Mouse (Mus musculus): ENCODE measurements around the gene Sbf2.
"Not testable (repeated sequence)": the region's sequence is repeated elsewhere in the genome, so short reads cannot be mapped to it uniquely, and the experiment has no call there.

Gene Sbf2

DNA sequence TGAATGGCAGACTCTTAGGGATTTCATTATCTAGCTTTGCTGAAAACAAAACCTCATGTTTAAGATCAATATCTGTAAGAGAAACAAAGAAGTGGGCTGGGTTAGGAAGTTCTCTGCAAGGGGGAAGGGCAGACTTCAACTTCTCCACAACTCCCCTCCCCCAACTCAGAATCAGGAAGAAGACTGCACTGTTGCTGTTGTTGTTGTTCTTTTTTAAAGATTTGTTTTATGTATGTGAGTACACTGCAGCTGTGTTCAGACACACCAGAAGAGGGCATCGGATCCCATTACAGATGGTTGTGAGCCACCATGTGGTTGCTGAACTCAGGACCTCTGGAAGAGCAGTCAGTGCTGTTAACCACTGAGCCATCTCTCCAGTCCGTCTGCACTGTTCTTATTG lies 225.8 kb downstream of the Sbf2 start:
- DNase-seq, result not testable (repeated sequence)

DNA sequence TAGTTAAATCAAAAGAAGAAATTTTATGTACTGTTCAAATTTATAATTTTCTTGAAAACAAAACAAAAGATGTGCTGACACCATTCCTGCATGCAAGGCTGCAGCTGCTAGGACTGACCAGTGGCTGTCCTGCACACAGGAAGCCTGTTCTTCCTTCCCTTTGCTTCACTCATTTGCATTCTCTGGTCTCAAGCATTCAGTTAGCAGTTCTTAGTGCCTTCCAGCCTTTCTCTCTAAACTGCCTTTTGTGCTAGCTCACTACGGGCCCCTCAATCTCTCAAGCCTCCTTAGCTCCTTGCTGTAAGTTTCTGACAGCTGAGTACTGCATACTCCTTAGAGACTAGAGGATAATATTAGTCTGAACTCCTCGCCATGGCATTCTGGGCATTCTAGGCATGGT lies 227.2 kb downstream of the Sbf2 start:
- no peak for DNase-seq

DNA sequence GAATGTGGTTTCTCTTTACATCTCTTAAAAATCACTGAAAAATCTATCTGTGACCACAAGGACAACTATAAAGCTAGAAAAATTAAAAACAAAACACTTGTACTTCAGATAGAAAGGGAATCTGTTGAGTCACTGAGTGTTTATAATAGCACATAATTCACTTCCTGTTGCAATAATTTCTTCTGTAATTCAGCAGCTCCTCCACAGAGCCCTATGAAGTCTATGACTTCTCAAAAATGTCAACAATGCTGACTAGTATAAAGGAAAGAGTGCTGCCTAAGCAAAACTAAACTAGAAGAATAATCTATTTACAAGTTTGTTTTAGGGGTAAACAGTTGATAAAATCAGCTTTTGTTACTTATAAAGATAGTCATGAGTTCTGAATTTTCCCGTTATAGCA lies 229.2 kb downstream of the Sbf2 start:
- no peak for DNase-seq

DNA sequence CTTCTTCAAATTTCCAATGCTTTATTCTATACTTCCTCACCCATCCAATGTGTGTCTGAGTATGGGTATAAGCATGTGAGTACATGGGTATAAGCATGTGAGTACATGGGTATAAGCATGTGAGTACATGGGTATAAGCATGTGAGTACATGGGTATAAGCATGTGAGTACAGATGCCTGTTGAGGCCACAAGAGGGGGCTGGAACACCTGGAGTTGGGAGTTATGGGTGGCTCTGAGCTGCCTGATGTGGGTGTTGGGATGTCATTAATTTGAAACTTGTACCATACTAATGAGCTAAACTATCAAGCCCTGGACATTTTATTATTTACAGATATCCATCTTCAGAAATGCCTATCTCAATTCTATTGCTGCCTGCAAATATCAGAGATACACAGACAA lies 230.4 kb downstream of the Sbf2 start:
- DNase-seq, result peak in 1 of 2 experiments; percentile 34

DNA sequence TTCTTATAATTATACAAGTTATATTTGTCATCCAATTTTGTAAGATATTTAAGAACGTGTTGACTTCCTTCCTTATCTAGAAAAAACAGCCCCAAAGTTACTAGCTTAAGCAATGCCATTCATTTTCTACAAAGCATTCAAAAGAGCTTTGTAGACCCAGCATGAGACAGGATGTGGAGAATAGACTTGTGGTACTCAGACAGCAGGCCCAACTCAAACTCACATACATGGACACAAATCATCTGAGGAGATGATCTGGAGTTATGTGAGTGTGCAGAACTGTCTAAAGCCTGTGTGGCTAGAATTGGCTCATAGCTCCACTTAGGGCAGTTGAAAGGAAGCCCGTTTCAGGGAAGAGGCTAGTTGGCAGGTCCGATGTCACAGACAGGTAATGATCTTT lies 233.1 kb downstream of the Sbf2 start:
- DNase-seq, result no peak

DNA sequence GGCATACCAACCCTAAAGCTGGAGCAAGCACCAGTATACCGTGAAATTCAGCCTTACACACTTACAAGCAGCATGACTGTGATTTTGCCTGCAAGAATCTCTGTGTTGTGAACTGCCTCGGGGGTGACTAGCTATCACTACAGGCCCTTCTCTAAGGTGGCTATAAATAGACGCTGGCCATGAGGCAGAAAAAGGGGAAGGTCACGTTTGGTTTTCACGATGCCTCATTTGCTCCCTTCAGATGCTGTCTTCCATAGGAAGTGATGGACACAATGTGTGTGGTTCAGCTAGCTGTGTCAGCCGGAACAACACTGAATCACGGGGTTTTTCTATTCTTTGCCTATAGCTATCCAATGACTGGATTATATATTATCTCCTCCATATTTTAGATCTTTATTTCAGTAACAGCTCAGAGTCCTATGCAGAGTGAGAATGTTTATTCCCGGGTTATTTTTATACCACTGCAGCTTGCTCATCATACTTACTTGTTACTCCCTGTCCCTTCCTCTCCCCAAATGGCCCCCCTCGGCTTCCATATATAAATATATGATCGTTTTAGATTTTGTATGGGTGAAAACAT lies 235.3 kb downstream of the Sbf2 start:
- DNase-seq, result no peak

DNA sequence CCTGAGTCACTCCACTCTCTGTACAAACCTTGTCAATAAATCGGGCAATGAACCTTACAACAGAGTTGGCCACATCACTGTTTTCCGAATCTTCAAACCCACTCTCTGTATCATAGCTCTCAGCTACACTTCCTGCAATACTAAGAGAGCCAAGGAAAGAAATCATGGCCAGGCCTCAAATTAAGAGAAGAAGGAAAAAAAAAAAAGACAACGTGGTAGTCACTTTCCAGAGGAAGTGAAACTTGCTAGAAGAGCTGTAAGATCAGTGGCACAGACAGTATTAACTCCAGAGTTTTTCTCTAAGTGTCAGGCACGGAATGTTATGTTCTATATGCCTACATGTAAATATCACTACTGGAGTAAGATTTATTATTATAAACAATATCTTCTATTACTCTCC lies 242.2 kb downstream of the Sbf2 start:
- DNase-seq, result no peak

DNA sequence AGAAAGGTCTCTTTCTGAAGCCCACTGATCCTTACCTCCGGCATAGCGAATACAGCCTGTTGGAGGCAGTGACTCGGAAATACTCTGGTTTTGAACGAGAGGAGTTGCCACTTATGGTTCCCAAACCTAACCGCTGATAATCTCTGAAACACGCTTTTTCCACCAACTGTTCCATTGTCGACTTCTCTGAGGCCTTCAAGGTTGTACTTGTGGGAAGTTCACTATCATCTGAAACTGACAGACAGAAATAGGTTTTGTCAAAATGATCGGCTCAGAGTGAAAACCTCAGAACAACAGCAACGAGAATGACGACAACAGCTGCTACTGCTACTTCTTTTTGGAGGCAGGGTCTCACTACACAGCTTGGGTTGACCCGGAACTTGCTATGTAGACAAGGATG lies 252.7 kb downstream of the Sbf2 start:
- no peak for DNase-seq

DNA sequence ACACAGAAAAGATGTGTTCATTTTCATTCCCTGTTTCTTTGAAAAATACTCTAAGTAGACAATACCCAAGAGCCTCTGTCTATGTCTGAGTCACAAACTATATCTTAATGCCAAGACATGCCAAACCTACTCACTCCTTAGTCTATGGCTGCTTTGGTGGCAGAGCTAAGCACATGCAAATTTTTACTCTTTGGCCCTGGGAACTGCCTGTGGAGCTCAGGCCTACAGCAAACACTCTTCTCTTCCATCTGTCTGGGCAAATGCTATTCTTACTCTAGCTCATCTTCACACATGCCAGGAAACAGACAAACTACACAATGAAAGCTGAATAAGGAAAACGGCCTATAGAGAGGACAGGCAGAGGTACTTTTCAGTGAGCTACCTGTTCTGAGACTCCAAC lies 253.2 kb downstream of the Sbf2 start:
- DNase-seq, result no peak

DNA sequence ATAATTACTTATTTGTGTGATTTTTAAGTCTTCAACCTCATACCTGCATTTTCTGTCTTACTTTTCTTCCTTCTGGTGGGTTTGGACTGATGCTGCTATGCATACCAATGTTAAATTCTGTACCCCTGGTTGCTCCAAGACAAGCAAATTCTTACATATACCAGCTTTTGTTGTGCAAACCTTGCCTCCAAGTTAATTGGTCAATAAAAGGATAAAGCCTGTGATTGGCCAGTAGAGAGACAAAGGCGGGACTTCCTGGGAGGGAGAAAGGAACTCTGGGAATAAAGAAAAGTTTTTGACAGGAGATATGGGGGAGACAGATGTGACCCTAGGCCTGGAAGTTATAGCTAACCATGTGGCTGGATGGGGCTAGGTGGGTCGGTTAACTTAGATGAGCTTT lies 255.3 kb downstream of the Sbf2 start:
- no peak for DNase-seq

DNA sequence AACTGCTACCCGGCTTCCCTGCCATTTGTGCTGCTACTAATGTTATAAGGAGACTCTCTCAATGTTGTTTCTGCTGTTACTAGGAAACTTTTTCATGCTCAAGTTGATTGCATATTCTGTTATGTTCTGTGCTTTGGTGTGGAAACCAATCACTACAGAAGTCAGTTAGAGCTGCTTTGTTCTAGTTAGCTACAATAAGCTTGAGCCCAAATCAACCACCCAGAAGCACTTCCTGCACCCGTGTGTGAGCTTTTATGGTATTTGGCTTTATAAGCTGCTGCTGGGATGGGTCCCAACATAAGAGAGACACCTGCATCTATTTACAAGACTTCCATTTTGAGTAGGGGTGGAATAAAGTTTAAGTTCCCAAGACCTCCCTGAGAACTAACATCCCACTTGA lies 260.8 kb downstream of the Sbf2 start:
- no peak for DNase-seq

DNA sequence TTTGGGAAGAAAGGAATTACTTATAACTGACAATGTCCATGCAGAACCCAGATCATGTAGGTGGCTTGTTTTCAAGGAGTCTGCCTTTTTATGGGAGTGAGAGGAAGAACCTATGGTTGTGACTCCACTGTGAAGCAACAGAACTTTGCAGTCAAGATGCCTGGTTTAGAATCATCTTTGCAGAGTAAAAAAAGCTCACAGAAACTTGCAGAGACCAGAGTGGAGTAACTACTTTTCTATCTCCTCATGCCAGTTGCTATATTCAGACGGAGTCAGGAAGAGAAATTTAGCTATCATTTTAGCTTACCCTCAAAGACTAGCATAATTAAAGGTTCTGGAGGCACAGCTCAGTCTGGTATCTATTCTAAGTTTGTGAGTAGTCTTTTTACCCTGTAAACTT lies 267.5 kb downstream of the Sbf2 start:
- no peak for DNase-seq

DNA sequence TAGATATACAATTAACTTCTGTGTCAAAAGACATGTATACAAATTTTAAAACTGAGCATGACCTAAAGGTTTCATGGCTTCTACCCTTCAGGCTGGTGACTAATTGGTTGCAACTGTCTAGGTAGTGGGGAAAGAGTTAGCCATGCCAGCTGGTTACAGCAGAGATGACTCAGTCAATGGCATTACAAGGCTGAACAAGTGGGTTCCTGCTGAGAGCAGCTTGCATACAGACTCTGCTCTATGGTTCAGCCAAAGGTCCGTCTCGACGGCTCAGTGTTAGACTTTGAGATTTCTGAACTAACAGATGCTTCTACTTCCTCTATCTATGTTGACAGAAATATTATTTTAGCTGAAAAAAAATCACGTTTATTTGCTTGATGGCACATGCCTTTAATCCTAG lies 277.1 kb downstream of the Sbf2 start:
- no peak for DNase-seq

DNA sequence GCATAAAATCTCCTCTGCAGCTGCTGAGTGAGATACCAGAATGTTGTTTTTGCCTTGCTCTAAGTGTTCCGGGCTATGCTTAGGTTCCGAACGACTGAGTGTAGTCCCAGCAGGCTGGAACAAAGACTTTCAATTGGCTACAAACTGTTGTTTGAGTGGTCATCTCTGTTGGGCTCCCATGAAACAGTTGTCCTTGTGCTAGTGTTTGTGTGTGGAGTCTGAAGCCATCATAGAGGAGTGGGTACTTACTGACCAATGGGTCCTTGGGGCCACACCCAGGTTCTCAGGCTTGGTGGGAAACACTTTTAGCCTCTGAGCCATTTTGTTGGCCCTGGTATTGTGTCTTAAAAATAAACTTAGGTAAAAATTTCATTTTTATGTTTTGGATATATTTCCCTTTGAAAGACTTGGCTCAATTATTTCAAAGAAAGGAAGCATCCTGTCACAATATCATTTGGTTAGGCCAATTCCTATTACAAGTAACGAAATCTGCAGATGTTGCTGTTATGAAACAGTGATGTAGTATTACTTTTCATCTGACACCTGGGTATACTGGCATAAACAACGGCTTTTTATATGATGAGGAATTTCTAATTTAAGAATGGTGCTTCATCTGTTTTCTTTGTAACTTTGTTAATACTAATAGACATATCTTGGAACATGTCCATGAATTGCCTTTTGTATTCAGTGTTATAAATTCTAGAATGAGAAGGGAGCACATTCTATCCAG lies 289.2 kb downstream of the Sbf2 start:
- no peak for DNase-seq

DNA sequence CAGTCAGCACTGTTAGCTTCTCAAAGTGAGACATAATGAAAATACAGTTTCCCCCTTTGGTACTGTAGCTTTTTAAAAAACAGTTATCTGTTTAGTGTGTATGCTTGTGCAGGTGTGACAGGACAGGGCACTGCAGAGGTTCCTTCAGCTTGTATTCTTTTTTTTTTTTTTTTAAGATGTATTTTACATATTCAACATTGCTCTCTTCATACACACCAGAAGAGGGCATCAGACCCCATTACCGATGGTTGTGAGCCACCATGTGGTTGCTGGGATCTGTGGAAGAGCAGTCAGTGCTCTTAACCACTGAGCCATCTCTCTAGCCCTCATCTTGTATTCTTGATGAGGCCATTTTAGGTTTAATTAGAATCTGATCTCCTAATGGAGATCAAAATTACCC lies 289.9 kb downstream of the Sbf2 start:
- no peak for DNase-seq

DNA sequence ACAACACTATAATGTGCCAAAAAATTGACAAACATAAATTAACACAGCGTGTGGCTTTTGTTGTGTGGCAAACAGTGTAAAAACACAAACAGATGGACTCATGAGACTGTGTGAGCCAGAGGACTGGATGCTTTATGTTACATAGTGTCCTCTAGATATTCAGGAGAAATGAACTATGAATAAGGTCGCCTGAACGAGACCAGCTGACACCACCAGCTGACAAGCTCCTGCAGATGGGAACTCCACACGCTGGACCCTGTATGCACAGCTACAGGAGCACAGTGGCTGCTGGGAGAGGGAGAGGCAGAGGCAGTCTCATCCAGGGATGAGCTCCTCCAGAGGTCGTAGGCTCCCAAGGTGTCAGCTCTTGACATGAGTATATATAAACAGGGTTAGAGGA lies 293.6 kb downstream of the Sbf2 start:
- DNase-seq, result no peak

DNA sequence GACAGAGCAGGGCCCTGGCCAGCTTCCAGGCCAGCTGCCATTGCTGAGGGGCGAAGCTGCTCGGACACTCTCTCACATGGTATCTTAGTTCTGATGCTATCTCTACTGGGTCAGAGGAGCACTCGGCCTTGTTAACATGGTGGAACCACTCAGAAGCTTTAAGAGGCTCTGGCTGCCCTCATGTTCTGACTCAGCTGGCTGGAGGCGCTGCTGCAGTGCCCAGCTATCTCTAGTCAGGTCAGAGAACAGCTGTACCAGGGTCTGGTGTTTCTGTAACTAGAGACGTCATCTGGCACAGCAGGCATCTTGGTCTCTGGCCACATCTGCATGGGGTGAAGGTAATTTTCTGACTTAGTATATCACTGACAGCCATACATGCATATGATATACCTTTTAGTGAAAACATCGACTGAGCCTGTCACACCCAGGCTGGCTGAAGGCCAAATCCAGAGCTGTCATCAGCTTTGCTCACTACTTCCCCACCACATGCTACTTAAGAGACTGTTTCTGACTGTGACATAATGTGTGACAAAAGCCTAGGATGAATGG lies 295.7 kb downstream of the Sbf2 start:
- DNase-seq, result no peak

DNA sequence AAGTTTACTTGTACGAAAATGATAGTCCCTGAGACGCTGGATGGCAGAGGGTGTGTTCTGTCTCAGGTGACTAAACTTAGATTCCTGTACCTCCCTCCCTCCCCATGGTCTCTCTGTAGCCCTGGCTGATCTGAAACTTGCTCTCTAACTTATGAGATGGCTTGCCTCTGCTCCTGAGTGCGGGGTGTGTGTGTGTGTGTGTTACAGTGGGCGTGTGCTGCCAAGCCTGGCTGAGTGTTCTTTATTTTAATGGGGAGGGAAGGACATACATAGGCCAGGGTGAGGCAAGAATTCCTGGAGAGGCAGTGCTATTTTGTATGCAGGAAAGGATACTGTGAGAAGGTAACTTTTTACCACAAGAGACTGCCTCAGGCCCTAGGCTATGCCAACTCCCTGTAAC lies 297.3 kb downstream of the Sbf2 start:
- DNase-seq, result no peak

DNA sequence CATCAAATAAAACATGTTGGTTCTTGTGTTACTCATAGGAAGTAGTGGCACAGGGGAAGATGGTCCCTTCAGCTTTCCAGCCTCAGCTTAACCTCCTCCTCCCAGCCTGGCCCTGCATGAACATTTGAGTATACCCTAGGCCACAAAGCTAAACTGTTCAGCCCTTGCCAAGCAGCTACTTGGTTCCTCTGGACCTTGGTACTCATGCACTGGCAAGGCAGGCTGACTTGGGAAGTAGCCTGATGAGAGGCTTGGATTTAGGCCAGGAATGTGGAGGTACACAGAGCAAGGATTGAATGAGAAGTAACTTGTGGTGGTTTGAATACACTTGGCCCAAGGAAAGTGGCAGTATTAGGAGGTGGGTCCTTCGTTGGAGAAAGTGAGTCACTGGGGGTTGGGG lies 299.4 kb downstream of the Sbf2 start:
- peak; percentile 27 to 47 for DNase-seq

DNA sequence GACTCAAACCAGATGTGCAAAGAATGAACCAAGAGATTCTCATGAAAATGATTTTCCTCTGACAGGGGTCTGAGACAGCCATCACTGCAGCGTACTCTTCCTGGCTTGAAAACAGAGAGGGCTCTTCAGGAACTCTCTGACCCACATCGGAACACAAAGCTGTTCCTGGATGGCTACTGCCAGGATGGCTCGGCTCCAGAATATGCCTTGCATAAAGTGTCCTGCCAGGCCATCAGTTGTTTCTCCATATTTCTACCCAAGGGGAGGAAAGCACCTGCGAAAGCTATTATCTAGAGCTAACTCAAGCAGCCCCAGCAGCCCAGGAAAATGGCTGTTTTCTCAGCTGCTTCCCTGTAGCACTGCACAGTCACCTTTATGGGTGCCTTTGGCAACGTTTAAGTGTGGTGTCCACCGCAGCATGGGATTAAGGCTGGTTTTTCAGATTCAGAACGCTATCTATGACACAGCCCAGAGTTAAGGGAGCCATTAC lies 300.3 kb downstream of the Sbf2 start:
- peak in 1 of 2 experiments; percentile 19 for DNase-seq

DNA sequence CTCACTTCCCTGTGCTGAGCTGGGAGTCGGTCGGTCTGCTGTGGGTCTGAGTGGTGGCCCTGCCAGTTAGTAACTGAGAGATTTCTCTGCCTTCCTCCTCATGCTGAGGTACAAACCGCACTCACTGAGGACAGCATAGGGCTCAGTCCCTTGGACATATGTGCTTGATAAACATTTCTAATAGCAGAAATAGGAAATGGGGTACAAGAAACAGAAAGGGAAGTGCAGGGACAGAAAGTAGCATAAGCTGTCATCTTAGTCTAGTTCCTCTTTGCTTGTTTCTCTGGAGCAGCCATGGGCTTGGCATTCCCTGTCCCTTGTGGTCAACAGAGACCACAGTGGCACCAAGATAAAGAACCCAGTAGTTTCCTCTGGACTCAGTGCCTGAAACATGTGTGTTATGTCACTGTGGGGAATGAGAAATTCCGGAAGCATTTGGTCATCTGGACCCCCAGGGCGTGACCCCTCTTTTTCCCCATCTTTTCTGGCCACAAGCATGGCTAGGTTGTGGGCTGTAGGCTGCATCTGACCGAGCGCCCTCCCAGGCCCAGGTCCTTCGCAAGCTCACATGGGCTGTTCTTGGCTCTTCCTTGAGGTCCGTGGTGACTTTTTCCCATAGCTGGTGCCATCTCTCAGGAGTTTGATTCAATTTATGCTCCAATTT lies 301.2 kb downstream of the Sbf2 start:
- DNase-seq, result no peak

DNA sequence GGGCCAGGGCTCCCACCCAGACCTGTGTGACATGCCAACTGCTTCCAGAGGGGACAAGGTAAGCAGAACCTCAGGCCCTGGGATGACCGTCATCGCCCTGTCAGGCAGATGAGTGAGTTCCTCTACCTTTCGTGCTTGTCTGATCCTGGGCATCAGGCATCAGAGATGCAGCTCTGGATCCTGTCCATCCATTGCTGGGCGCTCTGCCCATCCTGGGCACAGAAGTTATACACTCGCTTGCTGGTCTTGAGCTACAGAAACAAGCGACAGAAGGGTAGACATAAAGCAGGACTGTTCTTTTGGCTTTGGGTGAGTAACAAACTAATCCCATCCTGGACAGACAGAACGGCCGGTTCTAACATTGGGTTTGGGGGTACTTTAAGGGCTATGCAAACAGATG lies 305.5 kb downstream of the Sbf2 start:
- DNase-seq, result no peak

DNA sequence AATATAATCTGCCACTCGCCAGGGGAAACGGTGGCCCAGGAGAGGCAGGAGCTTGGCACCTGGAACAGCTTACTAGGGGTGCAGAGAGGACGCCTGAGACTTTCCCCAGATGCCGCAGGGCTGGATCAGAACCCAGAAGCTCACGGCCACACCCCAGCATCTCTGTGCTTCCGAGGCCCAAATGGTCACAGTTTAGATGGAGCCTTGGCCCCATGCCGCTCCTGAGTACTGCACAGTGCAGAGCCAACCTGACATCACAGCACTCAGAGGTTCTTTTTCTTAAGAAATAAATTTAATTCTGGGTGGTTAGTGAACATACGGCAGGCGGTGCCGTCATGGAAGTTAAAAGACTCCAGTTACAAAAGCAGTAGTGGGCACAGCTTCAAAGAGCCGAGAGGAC lies 307.0 kb downstream of the Sbf2 start:
- no peak for DNase-seq

DNA sequence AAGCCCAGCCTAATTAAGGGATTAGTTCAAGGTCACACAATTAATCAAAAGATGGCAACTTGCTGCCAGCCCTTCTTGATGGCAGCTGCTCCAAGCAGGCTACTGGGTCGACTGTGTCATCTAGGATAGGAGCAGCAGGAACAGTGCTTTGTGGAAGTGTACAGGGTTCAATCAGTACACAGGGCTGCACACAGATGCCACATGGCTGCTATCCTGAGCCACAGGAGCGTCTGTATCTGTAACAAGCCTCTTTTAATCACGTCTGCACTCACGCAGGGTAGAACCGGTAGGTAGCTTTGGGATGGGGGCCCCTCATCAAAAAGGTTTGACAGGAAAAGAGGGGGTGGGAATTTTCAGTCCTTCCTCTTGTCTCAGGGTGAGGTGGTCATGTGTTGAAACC lies 308.4 kb downstream of the Sbf2 start:
- no peak for DNase-seq
